Mouse (Mus musculus) midbrain, embryonic 12.5 days (tissue): Measurements from ENCODE around the gene Limd1. TPM values are rescaled to one million over a fixed set of nuclear protein-coding genes. Genes with fewer than 3 reads are reported as not detected.

Experiments
- ATAC-seq: fragments of 200-750 bp; cut with Nextera tagmentation; 2 replicates; pipeline ENCODE4 v1.8.0; 2017; ENCODE audit warnings: low read depth, moderate TSS enrichment, moderate library complexity; ENCODE audit not compliant: low FRiP score
- H3K27ac ChIP-seq: fragments of 300-500 bp; sonication (generic); replicated peaks from 2 replicates; pipeline ENCODE4 v1.5.1; 2016; ENCODE audit warnings: mild to moderate bottlenecking
- H3K27me3 ChIP-seq: fragments of 300-500 bp; sonication (generic); 2 replicates; pipeline ENCODE4 v1.6.1; 2016; ENCODE audit warnings: mild to moderate bottlenecking
- H3K36me3 ChIP-seq: fragments of 300-500 bp; sonication (generic); 2 replicates; pipeline ENCODE4 v1.6.1; 2016
- H3K4me1 ChIP-seq: fragments of 300-500 bp; sonication (generic); 2 replicates; pipeline ENCODE4 v1.6.1; 2016
- H3K4me2 ChIP-seq: fragments of 300-500 bp; sonication (generic); replicated peaks from 2 replicates; pipeline ENCODE4 v1.6.1; 2016; ENCODE audit warnings: mild to moderate bottlenecking, moderate library complexity
- H3K4me3 ChIP-seq: fragments of 300-500 bp; sonication (generic); 2 replicates; pipeline ENCODE4 v1.5.1; 2016; ENCODE audit warnings: mild to moderate bottlenecking
- H3K9ac ChIP-seq: fragments of 300-500 bp; sonication (generic); replicated peaks from 2 replicates; pipeline ENCODE4 v1.6.1; 2016; ENCODE audit warnings: mild to moderate bottlenecking, moderate library complexity
- H3K9me3 ChIP-seq: fragments of 300-500 bp; sonication (generic); 2 replicates; pipeline ENCODE4 v1.6.1; 2016; ENCODE audit warnings: mild to moderate bottlenecking
- WGBS: fragments of 180-500 bp; shearing (Covaris S2); methylation state at CpG from one replicate; pipeline ENCODE4 v1.1.7; 2016; 5-methylcytosine and 5-hydroxymethylcytosine counted together
- polyA plus RNA-seq: library from polyadenylated mRNA; unstranded; fragments of >200 nt; fragmentation: Nextera tagmentation; extraction: Ambion mirVana; gene quantifications from 2 replicates; pipeline ENCODE4 v1.2.1, GENCODE M21; 2016

Gene Limd1
- polyA plus RNA-seq, 1 experiment from 2014 or later, result 45.3 TPM

GRCm38 (mm10) chr9:123554599-123554998 lies 76.1 kb downstream of the Limd1 start:
- 21% methylated on average over 3 of the region's 3 CpGs for WGBS
- Histone ChIP-seq H3K9me3 (no peaks in the 10 kb centered on the region), H3K4me3 (no peak overlapping the region), H3K4me1 (peaks cover 7% of the 10 kb centered on the region; the same call in 1 of the 2 replicates), H3K36me3 (peaks cover 83% of the 10 kb centered on the region), H3K4me2 (no peak overlapping the region), H3K9ac (no peak overlapping the region), H3K27me3 (no peaks in the 10 kb centered on the region), H3K27ac (no peak overlapping the region)
- ATAC-seq, result no peak

Other genes with a start within 250 kb of the Limd1 start
- 12.4 and 14.3 TPM in 2 replicates for gene Tmem158, start 217.9 kb upstream of the Limd1 start, polyA plus RNA-seq
- gene Lars2, start 111.8 kb upstream of the Limd1 start, polyA plus RNA-seq, result 1,003 and 1,084 TPM in 2 replicates
- gene Sacm1l, start 51.1 kb downstream of the Limd1 start, polyA plus RNA-seq, result 51.5 and 54.2 TPM in 2 replicates
- gene Slc6a20b, start 153.9 kb downstream of the Limd1 start, polyA plus RNA-seq, result 0.20 and 0.31 TPM in 2 replicates
- 0.20 and 0.48 TPM in 2 replicates for gene Ccr9, start 199.7 kb downstream of the Limd1 start, polyA plus RNA-seq
- 2.7 and 3.0 TPM in 2 replicates for gene Slc6a20a, start 200.2 kb downstream of the Limd1 start, polyA plus RNA-seq
- gene Lztfl1, start 239.0 kb downstream of the Limd1 start, polyA plus RNA-seq, result 53.1 and 55.5 TPM in 2 replicates